Mouse (Mus musculus): ENCODE results near the gene Fuca2. TPM values are rescaled to one million over a fixed set of nuclear protein-coding genes. Genes with fewer than 3 reads are reported as not detected.
"Not testable (repeated sequence)": the region's sequence is repeated elsewhere in the genome, so short reads cannot be mapped to it uniquely, and the experiment has no call there.

The Fuca2 gene
- polyA plus RNA-seq (2015; fragmentation: Nextera tagmentation; extraction: Ambion mirVana): 60.9 and 69.7 TPM in 2 replicates

GRCm38 (mm10) chr10:13499331-13499730 is at the start of gene Fuca2:
TSS of gene Fuca2 (plus strand) at chr10:13499540.
- Histone ChIP-seq H3K27ac (peak within 1 kb of the TSS; percentile 90; the same call in 1 of the 2 replicates), H3K27me3 (no peaks in the 10 kb centered on the region), H3K9me3 (replicated peaks) (no peaks in the 10 kb centered on the region), H3K4me2 (peak within 1 kb of the TSS; percentile 80), H3K36me3 (peaks cover 9% of the 10 kb centered on the region), H3K4me1 (replicated peaks) (peaks cover 36% of the 10 kb centered on the region), H3K9ac (0 out of 2 replicates have a peak within 1 kb of the TSS, but pooled peaks have one; percentile 78), H3K4me3 (replicated peaks) (0 out of 2 replicates have a peak within 1 kb of the TSS, but pooled peaks have one; percentile 74)
- DNase-seq (no peak), ATAC-seq (ENCODE audit: low read depth) (no peak)
- WGBS (ENCODE audit: insufficient replicate concordance): 48% methylated on average over 2 of the region's 2 CpGs

DNA sequence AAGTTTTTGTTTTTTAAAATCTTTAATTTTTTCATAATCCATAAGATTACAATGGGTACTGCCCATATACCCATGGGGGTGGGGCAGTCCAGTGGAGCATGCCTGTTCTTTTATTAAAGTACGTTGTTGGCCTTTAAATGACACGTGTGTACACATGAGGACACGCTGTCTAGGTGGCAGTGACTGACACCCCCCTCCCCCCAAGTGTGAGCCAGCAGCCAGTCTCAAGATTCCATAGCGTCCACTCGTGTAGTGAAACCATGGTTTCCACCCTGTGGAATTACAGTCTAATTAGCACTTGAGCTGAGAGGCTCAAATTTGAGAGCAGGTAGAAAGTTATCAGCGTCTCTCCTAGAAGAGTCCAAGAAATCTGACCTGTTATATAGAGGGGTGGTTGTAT is 47.7 kb upstream of the Fuca2 start:
- DNase-seq (no peak), ATAC-seq (ENCODE audit: low read depth) (no peak)
- Histone ChIP-seq H3K27me3 (no peaks in the 10 kb centered on the region), H3K9me3 (replicated peaks) (no peaks in the 10 kb centered on the region), H3K4me3 (replicated peaks) (no peak overlapping the region), H3K4me2 (no peak overlapping the region), H3K27ac (no peak overlapping the region), H3K4me1 (replicated peaks) (peaks cover 4% of the 10 kb centered on the region; the same call in 1 of the 2 replicates), H3K36me3 (no peaks in the 10 kb centered on the region), H3K9ac (no peak overlapping the region)
- WGBS (ENCODE audit: insufficient replicate concordance): 77% methylated on average over 6 of the region's 6 CpGs

- Histone ChIP-seq H3K36me3 (no peaks in the 10 kb centered on the region), H3K9ac (no peak overlapping the region), H3K4me1 (replicated peaks) (no peaks in the 10 kb centered on the region; the same call in 1 of the 2 replicates), H3K4me2 (peak overlapping the region; percentile 33; the same call in 1 of the 2 replicates), H3K4me3 (replicated peaks) (no peak overlapping the region), H3K9me3 (replicated peaks) (no peaks in the 10 kb centered on the region), H3K27me3 (no peaks in the 10 kb centered on the region), H3K27ac (no peak overlapping the region)
- ATAC-seq (ENCODE audit: low read depth): no peak
- 24% methylated on average over 13 of the region's 13 CpGs for WGBS (ENCODE audit: insufficient replicate concordance)
- no peak for DNase-seq
These were observed 45.9 kb upstream of the Fuca2 start for GRCm38 (mm10) chr10:13453200-13453990.

GRCm38 (mm10) chr10:13464295-13464694 is 35.0 kb upstream of the Fuca2 start:
- not testable (repeated sequence) for DNase-seq; H3K27me3 ChIP-seq; H3K4me2 ChIP-seq; H3K4me1 ChIP-seq (replicated peaks); H3K27ac ChIP-seq; H3K9me3 ChIP-seq (replicated peaks); H3K36me3 ChIP-seq; ATAC-seq (ENCODE audit: low read depth); H3K4me3 ChIP-seq (replicated peaks); H3K9ac ChIP-seq
- 71% methylated on average over 3 of the region's 3 CpGs for whole genome bisulfite sequencing (ENCODE audit: insufficient replicate concordance)

GRCm38 (mm10) chr10:13466925-13467324 is 32.4 kb upstream of the Fuca2 start:
- no peak overlapping the region for H3K4me3 ChIP-seq (replicated peaks)
- no peak overlapping the region for H3K4me2 ChIP-seq
- no peaks in the 10 kb centered on the region for H3K36me3 ChIP-seq
- no peaks in the 10 kb centered on the region for H3K4me1 ChIP-seq (replicated peaks)
- no peak overlapping the region for H3K9ac ChIP-seq
- no peak overlapping the region for H3K27ac ChIP-seq
- ATAC-seq (ENCODE audit: low read depth): no peak
- peaks cover 2% of the 10 kb centered on the region for H3K27me3 ChIP-seq
- WGBS (ENCODE audit: insufficient replicate concordance): 63% methylated on average over 5 of the region's 5 CpGs
- H3K9me3 ChIP-seq (replicated peaks): no peaks in the 10 kb centered on the region
- no peak for DNase-seq

DNA sequence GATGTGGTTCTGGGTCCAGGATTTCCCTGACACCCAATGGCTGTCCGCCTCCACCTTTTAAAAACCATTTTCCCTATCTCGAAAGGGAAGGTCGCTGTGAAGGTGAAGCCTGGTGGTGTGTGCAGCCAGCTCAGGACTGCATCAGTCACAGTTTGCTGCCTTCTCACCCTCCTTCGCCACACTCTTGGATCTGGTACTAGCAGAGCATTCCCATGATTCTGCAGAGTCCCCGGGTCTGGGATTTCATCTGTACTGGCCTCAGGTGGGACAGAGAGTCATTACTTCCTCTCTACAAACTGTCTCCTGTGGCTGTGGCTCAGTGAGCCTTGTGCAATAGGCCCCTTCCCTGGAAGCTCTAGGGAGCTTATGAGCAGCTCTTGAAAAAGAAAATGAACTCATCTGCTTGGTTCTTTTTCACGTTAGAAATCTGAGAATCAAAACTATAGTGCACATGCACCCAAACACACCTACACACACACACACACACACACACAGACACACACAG is 31.3 kb upstream of the Fuca2 start:
- H3K4me3 ChIP-seq (replicated peaks); H3K4me2 ChIP-seq; H3K27ac ChIP-seq; H3K36me3 ChIP-seq; H3K9me3 ChIP-seq (replicated peaks); H3K9ac ChIP-seq; ATAC-seq (ENCODE audit: low read depth); H3K4me1 ChIP-seq (replicated peaks); DNase-seq: not testable (repeated sequence)
- 53% methylated on average over 6 of the region's 6 CpGs for WGBS (ENCODE audit: insufficient replicate concordance)
- H3K27me3 ChIP-seq: peaks cover 14% of the 10 kb centered on the region

DNA sequence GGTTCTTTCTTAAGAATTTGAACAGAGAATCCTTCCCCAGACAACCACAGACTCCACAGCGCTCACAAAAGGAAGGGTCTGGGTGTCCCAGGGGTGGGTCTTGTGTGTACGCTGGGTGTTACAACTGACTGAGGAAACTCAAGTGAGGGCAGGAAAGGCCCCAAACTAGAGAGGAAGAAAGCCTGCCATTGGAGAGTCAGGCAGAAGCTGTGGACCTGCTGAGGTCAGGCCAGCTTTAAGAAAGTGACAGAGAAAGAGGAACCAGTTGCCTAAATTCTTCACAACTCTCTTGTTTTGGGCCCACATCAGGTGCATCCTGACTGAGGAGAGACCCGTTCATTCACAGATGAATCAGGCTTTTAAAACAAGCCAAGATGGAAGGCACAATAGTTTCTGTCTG is 29.1 kb upstream of the Fuca2 start:
- no peak for ATAC-seq (ENCODE audit: low read depth)
- no peak overlapping the region for H3K4me2 ChIP-seq

GRCm38 (mm10) chr10:13473287-13473832 is 26.0 kb upstream of the Fuca2 start:
- WGBS (ENCODE audit: insufficient replicate concordance): 16% methylated on average over 17 of the region's 17 CpGs
- Histone ChIP-seq H3K4me2 (peak overlapping the region; percentile 79), H3K27me3 (peaks cover 50% of the 10 kb centered on the region), H3K9me3 (replicated peaks) (no peaks in the 10 kb centered on the region), H3K27ac (no peak overlapping the region), H3K36me3 (no peaks in the 10 kb centered on the region), H3K4me1 (replicated peaks) (peaks cover 11% of the 10 kb centered on the region), H3K4me3 (replicated peaks) (peak overlapping the region; percentile 61), H3K9ac (peak overlapping the region; percentile 57; the same call in 1 of the 2 replicates)
- ATAC-seq (ENCODE audit: low read depth) (no peak), DNase-seq (no peak)

More for the DNA sequence above, 29.1 kb upstream of the Fuca2 start:
- Histone ChIP-seq H3K27me3 (peaks cover 36% of the 10 kb centered on the region), H3K4me3 (replicated peaks) (no peak overlapping the region), H3K9me3 (replicated peaks) (no peaks in the 10 kb centered on the region), H3K36me3 (no peaks in the 10 kb centered on the region), H3K9ac (no peak overlapping the region), H3K4me1 (replicated peaks) (peaks cover 11% of the 10 kb centered on the region), H3K27ac (no peak overlapping the region)
- DNase-seq: peak; percentile 4
- 41% methylated on average over 3 of the region's 3 CpGs for WGBS (ENCODE audit: insufficient replicate concordance)

GRCm38 (mm10) chr10:13473833-13474567 is 25.3 kb upstream of the Fuca2 start, which contains the start of gene Phactr2:
TSS of gene Phactr2 (minus strand) at chr10:13474412.
- H3K9me3 ChIP-seq (replicated peaks): no peaks in the 10 kb centered on the region
- DNase-seq (no peak), ATAC-seq (ENCODE audit: low read depth) (peak; percentile 58)
- under 1% methylated on average over 66 of the region's 71 CpGs for WGBS (ENCODE audit: insufficient replicate concordance)
- peak within 1 kb of the TSS; percentile 57 for H3K9ac ChIP-seq
- H3K4me1 ChIP-seq (replicated peaks): peaks cover 11% of the 10 kb centered on the region
- H3K27me3 ChIP-seq: peaks cover 50% of the 10 kb centered on the region
- H3K4me2 ChIP-seq: peak within 1 kb of the TSS; percentile 79
- H3K36me3 ChIP-seq: no peaks in the 10 kb centered on the region
- no peak within 1 kb of the TSS for H3K27ac ChIP-seq
- H3K4me3 ChIP-seq (replicated peaks): peak within 1 kb of the TSS; percentile 61

- Histone ChIP-seq H3K36me3 (no peaks in the 10 kb centered on the region), H3K27ac (no peak overlapping the region), H3K9me3 (replicated peaks) (no peaks in the 10 kb centered on the region), H3K4me2 (peak overlapping the region; percentile 79), H3K4me3 (replicated peaks) (peak overlapping the region; percentile 61), H3K9ac (peak overlapping the region; percentile 57), H3K4me1 (replicated peaks) (peaks cover 11% of the 10 kb centered on the region), H3K27me3 (peaks cover 50% of the 10 kb centered on the region)
- ATAC-seq (ENCODE audit: low read depth) (no peak), DNase-seq (no peak)
- WGBS (ENCODE audit: insufficient replicate concordance): 2% methylated on average over 10 of the region's 10 CpGs
These were observed 24.8 kb upstream of the Fuca2 start for GRCm38 (mm10) chr10:13474568-13474955.

GRCm38 (mm10) chr10:13475121-13475520 is 24.2 kb upstream of the Fuca2 start:
- H3K4me1 ChIP-seq (replicated peaks): peaks cover 11% of the 10 kb centered on the region
- peak overlapping the region; percentile 79; the same call in 1 of the 2 replicates for H3K4me2 ChIP-seq
- H3K9me3 ChIP-seq (replicated peaks): no peaks in the 10 kb centered on the region
- no peak for ATAC-seq (ENCODE audit: low read depth)
- DNase-seq: no peak
- H3K27me3 ChIP-seq: peaks cover 50% of the 10 kb centered on the region
- WGBS (ENCODE audit: insufficient replicate concordance): 18% methylated on average over 7 of the region's 7 CpGs
- H3K9ac ChIP-seq: no peak overlapping the region
- H3K27ac ChIP-seq: no peak overlapping the region
- no peak overlapping the region for H3K4me3 ChIP-seq (replicated peaks)
- no peaks in the 10 kb centered on the region for H3K36me3 ChIP-seq
